Mouse (Mus musculus): ENCODE measurements around the gene Nfkb2.

The Nfkb2 gene

DNA sequence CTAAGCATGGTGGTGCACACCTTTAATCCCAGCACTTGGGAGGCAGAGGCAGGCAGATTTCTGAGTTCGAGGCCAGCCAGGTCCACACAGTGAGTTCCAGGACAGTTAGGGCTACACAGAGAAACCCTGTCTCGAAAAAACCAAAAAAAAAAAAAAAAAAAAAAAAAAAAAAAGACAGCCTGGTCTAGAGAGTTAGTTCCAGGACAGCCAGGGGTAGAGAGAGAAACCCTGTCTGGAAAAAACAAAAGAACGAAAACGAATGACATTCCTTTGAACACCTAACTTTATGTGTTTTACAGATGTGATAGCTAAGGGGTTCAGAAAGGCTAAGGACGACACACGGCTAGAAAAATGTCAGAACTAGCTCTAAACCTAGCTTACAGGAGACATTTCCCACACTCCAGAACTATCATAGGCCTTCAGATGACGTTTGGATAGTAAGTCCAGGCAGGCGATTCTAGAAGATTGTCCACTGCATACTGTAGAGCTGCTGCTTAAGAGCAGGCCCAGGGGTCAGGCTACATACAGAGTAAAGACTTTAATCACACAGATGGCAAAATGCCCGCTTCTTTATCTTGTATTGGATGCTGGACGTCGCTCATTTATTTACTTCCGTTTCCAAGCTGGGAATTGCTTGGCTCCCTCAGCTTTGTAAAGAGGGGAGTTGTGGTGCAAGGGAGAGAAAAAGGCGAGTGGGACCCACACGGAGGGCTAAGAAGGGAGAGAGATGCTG, 44.0 kb downstream of the Nfkb2 start:
- no peak for DNase-seq

DNA sequence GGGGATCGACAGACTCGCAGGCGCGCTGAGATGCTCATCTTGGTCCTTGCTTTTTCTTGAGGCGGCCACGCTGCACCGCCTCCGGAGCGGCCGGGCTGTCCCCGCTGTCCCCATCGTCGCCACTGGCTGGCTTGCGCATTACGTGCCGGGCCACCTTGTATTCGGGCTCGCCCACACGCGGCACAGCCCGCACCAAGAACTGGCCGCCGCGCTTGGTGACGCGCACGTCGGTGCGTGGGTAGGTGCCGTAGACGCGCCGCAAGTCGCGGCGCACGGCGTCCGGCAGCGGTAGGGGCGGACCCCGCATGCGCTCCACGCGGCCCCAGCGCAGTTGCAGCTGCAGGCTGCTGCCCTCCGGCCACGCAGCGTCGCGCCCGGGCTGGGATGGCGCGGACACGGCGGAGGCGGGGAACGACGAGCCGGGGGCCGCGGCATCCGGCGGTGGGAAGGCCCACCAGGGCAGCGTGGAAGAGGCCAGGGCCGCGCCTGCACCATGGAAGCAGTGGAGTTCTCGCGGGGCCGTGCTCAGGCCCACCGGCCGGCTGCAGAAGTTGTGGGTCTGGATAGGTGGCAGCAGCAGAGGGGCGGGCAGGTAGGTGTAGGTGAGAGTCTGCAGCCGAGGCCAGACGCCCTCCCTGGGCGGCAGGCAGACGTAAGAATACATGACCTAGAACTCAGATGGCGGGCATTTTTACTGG, 44.8 kb downstream of the Nfkb2 start:
- DNase-seq, result peak; percentile 98

DNA sequence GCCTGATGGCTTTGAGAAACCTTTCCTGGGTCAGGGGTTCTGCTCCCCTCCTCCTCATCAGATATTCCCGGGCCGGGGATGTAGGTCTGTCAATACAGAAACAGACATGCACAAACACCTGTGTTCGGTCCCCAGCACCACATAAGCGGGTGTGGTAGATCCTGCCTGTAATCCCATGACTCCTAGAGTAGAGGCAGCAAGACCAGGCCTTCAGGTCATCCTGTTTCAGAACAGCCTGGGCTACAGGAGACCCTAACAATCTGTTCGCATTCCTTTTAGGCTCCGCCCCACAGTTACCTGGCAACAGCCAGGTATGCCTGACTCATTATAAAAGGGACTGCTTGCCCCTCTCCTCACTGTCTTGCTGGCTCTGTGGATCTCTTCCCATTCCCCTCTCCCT, 45.4 kb downstream of the Nfkb2 start:
- DNase-seq, result peak; percentile 91

DNA sequence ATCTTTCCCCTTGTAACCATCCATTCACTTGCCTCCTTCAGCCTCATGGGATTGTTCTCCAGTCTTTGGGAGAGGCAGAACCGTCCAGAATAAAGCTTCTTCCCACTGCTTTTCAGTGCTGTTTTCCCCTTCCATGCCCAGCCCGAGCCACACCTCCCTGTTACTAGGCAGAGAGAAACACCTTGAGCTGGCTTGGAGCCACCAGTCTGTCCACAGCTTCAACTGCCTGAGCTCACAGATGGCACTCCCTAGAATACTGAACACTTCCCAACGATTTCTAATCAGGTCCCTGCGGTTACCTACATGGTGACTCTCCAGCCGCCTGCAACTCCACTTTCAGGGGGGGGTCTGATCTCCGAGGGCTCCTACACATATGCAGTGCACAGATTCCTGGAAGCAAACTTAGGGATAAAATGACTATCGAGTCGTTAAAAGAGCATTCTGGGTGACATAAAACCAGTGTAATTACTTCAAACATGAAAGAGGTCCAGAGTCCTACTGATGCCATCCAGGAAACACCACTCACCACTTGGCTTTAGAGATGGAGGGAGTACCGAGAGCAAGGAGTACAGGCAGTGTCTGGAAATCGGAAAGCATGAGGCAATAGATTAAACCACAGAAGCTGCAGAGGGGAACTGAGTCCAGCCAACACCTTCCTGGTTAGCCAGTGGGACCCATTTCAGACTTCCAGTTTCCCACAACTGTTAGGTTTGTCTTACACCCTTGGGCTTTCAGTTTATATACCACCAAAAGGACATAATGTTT, 46.2 kb downstream of the Nfkb2 start, which contains the start of gene 2310034G01Rik:
TSS of gene 2310034G01Rik (minus strand) at position 135 of the 765 bp plus-strand sequence.
- peak; percentile 88 for DNase-seq

DNA sequence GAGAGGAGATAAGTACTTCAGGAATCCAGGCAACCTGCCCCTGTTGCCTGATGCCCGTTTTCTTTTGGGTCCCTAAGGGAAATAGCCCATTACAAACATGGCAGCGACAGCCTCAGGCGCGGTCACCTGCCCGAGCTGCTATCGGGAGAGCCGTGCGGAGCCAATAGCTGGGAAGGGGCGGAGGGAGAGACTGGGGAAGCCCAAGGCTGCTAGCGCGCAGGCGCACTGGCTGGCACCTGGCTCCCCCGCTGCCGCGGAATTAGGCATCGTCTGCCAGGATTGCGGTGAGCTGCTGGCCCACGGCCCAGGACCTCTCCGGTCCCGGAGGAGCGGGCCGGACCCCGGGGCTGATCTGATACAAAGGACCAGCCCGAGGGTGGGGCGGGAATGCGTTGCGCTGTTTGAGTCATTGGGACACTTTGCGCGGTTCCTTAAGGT, 52.6 kb downstream of the Nfkb2 start:
- peak; percentile 99 for DNase-seq

DNA sequence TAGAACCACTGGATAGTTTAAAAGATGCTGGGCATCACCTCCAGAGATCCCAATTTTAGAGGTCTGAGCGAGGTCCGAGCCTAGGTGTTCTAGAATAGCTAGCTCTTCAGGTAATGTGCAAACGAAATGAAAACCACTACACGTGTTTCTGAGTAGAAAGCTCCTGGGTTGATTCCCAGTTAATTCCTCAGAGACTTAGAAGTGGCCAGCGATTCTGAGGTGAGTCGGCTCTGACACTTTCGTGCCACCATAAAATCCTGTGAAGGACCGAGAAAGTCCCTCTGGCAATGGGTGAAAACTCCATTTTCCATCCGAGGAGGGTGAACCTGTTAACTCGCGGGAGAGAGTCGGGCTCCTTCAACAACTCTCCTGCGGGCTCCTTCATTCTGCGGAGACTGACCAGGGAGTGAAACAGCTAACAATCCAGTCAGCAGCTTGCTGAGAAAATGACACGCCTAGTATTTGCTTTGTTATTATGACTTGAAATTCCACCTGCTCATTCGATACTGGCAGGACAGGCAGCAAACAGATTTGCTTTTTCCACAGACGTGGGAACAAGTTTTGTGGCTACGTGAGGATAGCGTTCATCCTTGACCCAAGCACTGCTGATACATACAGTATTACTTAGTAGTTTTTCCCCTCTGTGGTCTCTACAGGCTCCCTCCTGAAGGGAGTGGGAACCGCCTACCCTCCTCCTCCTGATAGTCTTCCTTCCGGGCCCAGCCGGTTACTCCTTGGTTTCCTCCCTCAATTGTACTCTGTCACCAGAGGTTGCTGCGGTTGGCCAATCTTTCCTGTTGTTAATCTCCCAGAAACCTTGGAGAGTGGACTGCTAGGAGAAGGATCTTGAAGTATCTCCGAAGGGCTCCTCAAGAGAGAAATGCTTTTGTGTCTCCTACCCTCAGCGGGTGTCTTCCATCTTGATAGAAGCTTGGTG, 53.5 kb downstream of the Nfkb2 start:
- no peak for DNase-seq

DNA sequence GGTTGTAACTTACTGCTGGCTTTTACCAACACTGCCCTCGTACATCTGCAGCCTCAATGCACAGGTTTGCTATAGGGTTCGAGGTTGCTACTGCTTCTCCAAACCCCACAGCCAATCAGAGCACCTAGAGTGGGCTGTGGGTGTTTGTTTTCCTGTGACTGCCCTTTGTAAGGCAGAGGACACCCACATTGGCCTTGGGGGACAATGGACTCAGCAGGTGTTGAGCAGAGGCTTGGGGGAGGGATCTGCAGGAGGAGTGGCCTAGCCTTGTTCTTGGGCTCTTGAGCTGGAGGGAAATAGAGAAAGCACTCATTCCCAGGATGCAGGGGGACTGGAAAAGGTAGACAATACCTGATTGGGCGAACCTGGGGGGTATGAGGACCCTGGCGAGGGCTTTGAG, 54.3 kb downstream of the Nfkb2 start:
- no peak for DNase-seq
